Comparison of ENCODE assay signal across 8 mouse cellular contexts in the genomic region with DNA sequence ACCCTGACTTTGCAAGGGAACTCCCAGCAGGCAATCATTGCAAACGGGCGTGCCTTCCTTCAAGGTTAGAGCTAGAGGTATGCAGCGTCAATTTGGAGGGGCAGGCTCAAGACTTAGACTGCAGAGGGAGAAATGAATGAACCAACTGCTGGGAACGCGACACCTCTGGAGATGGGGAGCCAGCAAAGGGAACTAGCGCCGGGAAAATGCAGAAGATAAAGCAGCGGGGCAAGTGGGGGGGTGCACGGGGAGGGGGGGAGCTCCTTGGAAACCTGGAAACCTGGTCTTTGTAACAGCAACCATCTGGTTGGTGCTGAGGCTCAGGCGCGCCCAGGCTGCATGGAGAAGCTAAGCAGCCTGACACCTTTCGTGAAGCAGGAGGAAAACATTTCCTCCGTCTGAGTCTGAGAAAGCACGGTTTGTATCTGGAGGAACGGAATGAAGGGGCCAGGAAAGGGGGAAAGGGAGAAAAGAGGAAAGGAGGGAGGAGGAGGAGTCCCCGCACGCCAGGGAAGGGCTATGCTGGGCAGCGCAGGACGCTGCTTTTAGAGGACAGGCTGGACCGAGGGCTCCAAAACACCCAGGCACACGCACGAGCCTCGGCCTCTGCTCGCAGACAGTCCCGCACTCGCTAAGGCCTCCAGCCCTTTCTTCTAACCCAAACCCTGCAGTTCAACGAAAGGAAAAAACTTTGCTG. TPM values are rescaled to one million over a fixed set of nuclear protein-coding genes. Genes with fewer than 3 reads are reported as not detected.
A peak's percentile ranks its signal among the peaks of the same experiment; 100 is the strongest.
DNase-seq lines count a peak whose midpoint lies in the region; ATAC-seq and TF ChIP-seq lines count a peak whose summit lies in the region.

No protein-coding gene starts in this region.

- intact Hi-C loops in gastrocnemius, postnatal 36 days (cut with DNase I): loop anchor here (5.0 kb wide), 1 partner anchor 145 kb away; no protein-coding TSS in a partner anchor

- no peaks in the 10 kb centered on the region for H3K9me3 ChIP-seq in lung, embryonic 14.5 days (ENCODE audit: low read depth, low read length)
- no peaks in the 10 kb centered on the region for H3K9me3 ChIP-seq in midbrain, embryonic 15.5 days

- no peaks in the 10 kb centered on the region for H3K27me3 ChIP-seq in lung, embryonic 14.5 days (ENCODE audit: insufficient read depth, low read length)
- H3K27me3 ChIP-seq in midbrain, embryonic 15.5 days (replicated peaks): no peaks in the 10 kb centered on the region

- peaks cover 9% of the 10 kb centered on the region for H3K4me1 ChIP-seq in lung, embryonic 14.5 days (ENCODE audit: insufficient read depth)
- H3K4me1 ChIP-seq in bone marrow, adult 2 months (ENCODE audit: control insufficient read depth, insufficient read depth, low read length): no peaks in the 10 kb centered on the region
- peaks cover 28% of the 10 kb centered on the region for H3K4me1 ChIP-seq in midbrain, embryonic 15.5 days

- no peak for TF ChIP-seq CTCF in lung, embryonic 14.5 days (IDR thresholded peaks at IDR 0.05; ENCODE audit: low read depth)
- no peak for TF ChIP-seq CTCF in bone marrow, adult 2 months (IDR thresholded peaks at IDR 0.05; ENCODE audit: control insufficient read depth, insufficient read depth, low read length)

- TF ChIP-seq POLR2A in bone marrow, adult 2 months (IDR thresholded peaks at IDR 0.05; ENCODE audit: borderline replicate concordance, control insufficient read depth, low read depth, low read length): no peak

- peak; percentile 67 for DNase-seq in lung, embryonic 14.5 days
- DNase-seq in lung, postnatal 14 days: no peak
- peak; percentile 71 for DNase-seq in forelimb bud, embryonic 11.5 days (ENCODE audit: low read depth, low spot score)
- peak; percentile 35 to 43 for DNase-seq in kidney, postnatal 36 days
- DNase-seq in gastrocnemius, postnatal 36 days: no peak

- no peaks in the 10 kb centered on the region for H3K36me3 ChIP-seq in lung, embryonic 14.5 days (ENCODE audit: insufficient read depth)
- no peaks in the 10 kb centered on the region for H3K36me3 ChIP-seq in midbrain, embryonic 15.5 days (replicated peaks)

- no peak for ATAC-seq in lung, embryonic 14.5 days (ENCODE audit: insufficient read depth)
- no peak for ATAC-seq in midbrain, embryonic 15.5 days (replicated peaks)
- ATAC-seq in inflammation-experienced regulatory T-cells, adult 6 months: no peak

- under 1% methylated on average over 27 of the region's 27 CpGs for WGBS in lung, embryonic 14.5 days
- 1% methylated on average over 27 of the region's 27 CpGs for WGBS in bone marrow, adult 2 months
- WGBS in midbrain, embryonic 15.5 days: under 1% methylated on average over 27 of the region's 27 CpGs

- H3K4me2 ChIP-seq in lung, embryonic 14.5 days: peak overlapping the region; percentile 84
- H3K4me2 ChIP-seq in midbrain, embryonic 15.5 days: peak overlapping the region; percentile 62

- H3K9ac ChIP-seq in lung, embryonic 14.5 days: peak overlapping the region; percentile 96
- peak overlapping the region; percentile 88 for H3K9ac ChIP-seq in midbrain, embryonic 15.5 days

- H3K27ac ChIP-seq in lung, embryonic 14.5 days (ENCODE audit: low read depth): peak overlapping the region; percentile 100
- no peak overlapping the region for H3K27ac ChIP-seq in bone marrow, adult 2 months (ENCODE audit: control insufficient read depth, insufficient read depth, low read depth, low read length, poor library complexity)
- peak overlapping the region; percentile 96 for H3K27ac ChIP-seq in midbrain, embryonic 15.5 days

- H3K4me3 ChIP-seq in lung, embryonic 14.5 days (ENCODE audit: low read depth, low read length): peak overlapping the region; percentile 92
- H3K4me3 ChIP-seq in bone marrow, adult 2 months (replicated peaks; ENCODE audit: control insufficient read depth, low read depth, low read length): peak overlapping the region; percentile 27
- peak overlapping the region; percentile 74 for H3K4me3 ChIP-seq in midbrain, embryonic 15.5 days

RNA-seq across cellular contexts. Expression of a gene that starts 3.3 kb away (rescaled TPM):
- 83.2 and 83.3 TPM in 2 replicates for polyA plus RNA-seq in lung, embryonic 14.5 days (2014; fragmentation: Nextera tagmentation; extraction: Ambion mirVana)
- polyA plus RNA-seq in bone marrow, adult 2 months (2011; ENCODE audit: insufficient read depth, insufficient read length, low replicate concordance, missing spikeins): 2.4 and 5.5 TPM in 2 replicates
- polyA plus RNA-seq in midbrain, embryonic 15.5 days (2015; fragmentation: Nextera tagmentation; extraction: Ambion mirVana): 120 and 140 TPM in 2 replicates
- 10 to 100 TPM; 10.4 to 10.6 TPM for total RNA-seq in gastrocnemius, postnatal 36 days (2021)
- polyA plus RNA-seq in inflammation-experienced regulatory T-cells, adult 6 months (2017; shearing (Covaris generic)): under 1 TPM in 1 of 3 experiments, not detected in 2; 0.17 TPM

Comparison
In these comparisons a context has a peak if more than half of its experiments do, and no peak if none do; other contexts are left out.
1. DNase-seq: peak in lung, embryonic 14.5 days (single experiment), forelimb bud, embryonic 11.5 days (single experiment) and kidney, postnatal 36 days (2 of 2); none in lung, postnatal 14 days (single experiment) and gastrocnemius, postnatal 36 days (0 of 2).
2. H3K4me3 ChIP-seq: peak in every context shown above with its lines; median percentile 92 in lung, embryonic 14.5 days; 74 in midbrain, embryonic 15.5 days; 27 in bone marrow, adult 2 months.
3. RNA of a gene that starts 3.3 kb away (polyA plus RNA-seq): 120 to 140 TPM in midbrain, embryonic 15.5 days and 83.2 to 83.3 TPM in lung, embryonic 14.5 days; 2.4 to 5.5 TPM in bone marrow, adult 2 months and 0.17 TPM in inflammation-experienced regulatory T-cells, adult 6 months; every median in the first group is over 10 times any median in the second.